Mouse (Mus musculus): Measurements from ENCODE around the gene R3hcc1l.

- no peak for TF ChIP-seq CTCF (IDR thresholded peaks at IDR 0.05)
- no peak for TF ChIP-seq EP300 (IDR thresholded peaks at IDR 0.05)
Measured at GRCm38 (mm10) chr19:42471571-42471970, 47.0 kb upstream of the R3hcc1l start.
